Comparison of ENCODE assay signal across 8 mouse cellular contexts in genomic region chr4:106622030-106622493, GRCm38 (mm10). TPM values are rescaled to one million over a fixed set of nuclear protein-coding genes. Genes with fewer than 3 reads are reported as not detected.
A peak's percentile ranks its signal among the peaks of the same experiment; 100 is the strongest.
DNase-seq lines count a peak whose midpoint lies in the region; ATAC-seq and TF ChIP-seq lines count a peak whose summit lies in the region.
"Had no signal": no experiment of that assay in that cellular context is flagged by ENCODE, and none has a peak within 500 bp of the region (broad histone marks: within the 10 kb centered on the region; RNA-seq: fewer than 3 reads in every experiment).

Gene Ttc22, plus strand, starts transcription at chr4:106622432.

- peaks cover 10% of the 10 kb centered on the region for H3K27me3 ChIP-seq in liver, adult 2 months (ENCODE audit: control insufficient read depth, insufficient read depth, low read length)
- H3K27me3 ChIP-seq in liver, embryonic 12.5 days (replicated peaks): peaks cover 83% of the 10 kb centered on the region
- peaks cover 31% of the 10 kb centered on the region for H3K27me3 ChIP-seq in hindbrain, embryonic 14.5 days (ENCODE audit: control insufficient read depth, insufficient read depth, low read length)
- H3K27me3 ChIP-seq in stomach, embryonic 16.5 days (ENCODE audit: control insufficient read depth, insufficient read depth, low read length): peaks cover 18% of the 10 kb centered on the region; the same call in 1 of the 2 replicates

- TF ChIP-seq CTCF in liver, adult 2 months (IDR thresholded peaks at IDR 0.05; ENCODE audit: low read depth, low read length): no peak

- no peak within 1 kb of the TSS for H3K27ac ChIP-seq in liver, adult 2 months (replicated peaks; ENCODE audit: insufficient read depth, low read depth, low read length)
- no peak within 1 kb of the TSS for H3K27ac ChIP-seq in liver, embryonic 12.5 days
- no peak within 1 kb of the TSS for H3K27ac ChIP-seq in hindbrain, embryonic 14.5 days
- peak within 1 kb of the TSS; percentile 81 for H3K27ac ChIP-seq in stomach, embryonic 16.5 days (ENCODE audit: low read length)
- H3K27ac ChIP-seq: midbrain, embryonic 12.5 days had no signal

- H3K9me3 ChIP-seq in liver, embryonic 12.5 days (replicated peaks): no peaks in the 10 kb centered on the region
- no peaks in the 10 kb centered on the region for H3K9me3 ChIP-seq in hindbrain, embryonic 14.5 days (ENCODE audit: control insufficient read depth, low read length)
- H3K9me3 ChIP-seq in stomach, embryonic 16.5 days (replicated peaks; ENCODE audit: control insufficient read depth, low read length): no peaks in the 10 kb centered on the region
- H3K9me3 ChIP-seq: midbrain, embryonic 12.5 days had no signal

- TF ChIP-seq POLR2A in liver, adult 2 months (IDR thresholded peaks at IDR 0.05; ENCODE audit: extremely low read depth, insufficient read depth, low read length): no peak

- no peak within 1 kb of the TSS for H3K4me2 ChIP-seq in liver, embryonic 12.5 days
- H3K4me2 ChIP-seq in hindbrain, embryonic 14.5 days (replicated peaks): peak within 1 kb of the TSS; percentile 6
- H3K4me2 ChIP-seq in stomach, embryonic 16.5 days (ENCODE audit: low read depth, low read length): peak within 1 kb of the TSS; percentile 57
- H3K4me2 ChIP-seq: midbrain, embryonic 12.5 days had no signal

- H3K79me2 ChIP-seq in liver, adult 2 months (ENCODE audit: control insufficient read depth, insufficient read depth, low read length): no peaks in the 10 kb centered on the region

- H3K4me1 ChIP-seq in liver, adult 2 months (ENCODE audit: control insufficient read depth, insufficient read depth, low read length): 0 out of 2 replicates have a peak, but pooled peaks cover 3% of the 10 kb centered on the region
- H3K4me1 ChIP-seq in liver, embryonic 12.5 days: peaks cover 10% of the 10 kb centered on the region
- H3K4me1 ChIP-seq in hindbrain, embryonic 14.5 days (replicated peaks; ENCODE audit: control insufficient read depth, insufficient read depth, low read length): peaks cover 3% of the 10 kb centered on the region; the same call in 1 of the 2 replicates
- H3K4me1 ChIP-seq in stomach, embryonic 16.5 days (ENCODE audit: control insufficient read depth, insufficient read depth, low read length): peaks cover 4% of the 10 kb centered on the region

- DNase-seq in liver, adult 2 months (ENCODE audit: extremely low read depth, low read depth, low spot score): peak; percentile 16
- no peak for DNase-seq in hindbrain, embryonic 14.5 days (ENCODE audit: low spot score)
- DNase-seq in large intestine, adult 2 months (ENCODE audit: low read depth, low spot score): peak; percentile 54
- no peak for DNase-seq in yolk sac, embryonic 10.5 days (ENCODE audit: low spot score)
- no peak for DNase-seq in thymus, adult 18-20 months

- no peak within 1 kb of the TSS for H3K9ac ChIP-seq in liver, adult 2 months (ENCODE audit: low read depth, low read length)
- no peak within 1 kb of the TSS for H3K9ac ChIP-seq in liver, embryonic 12.5 days
- no peak within 1 kb of the TSS for H3K9ac ChIP-seq in hindbrain, embryonic 14.5 days
- H3K9ac ChIP-seq in stomach, embryonic 16.5 days (ENCODE audit: low read length): peak within 1 kb of the TSS; percentile 60
- H3K9ac ChIP-seq: midbrain, embryonic 12.5 days had no signal

- no peak within 1 kb of the TSS; the same call in 1 of the 2 replicates for H3K4me3 ChIP-seq in liver, adult 2 months (ENCODE audit: insufficient read depth, low read depth, low read length)
- H3K4me3 ChIP-seq in liver, embryonic 12.5 days: no peak within 1 kb of the TSS
- no peak within 1 kb of the TSS for H3K4me3 ChIP-seq in hindbrain, embryonic 14.5 days (replicated peaks; ENCODE audit: low read length)
- H3K4me3 ChIP-seq in stomach, embryonic 16.5 days (replicated peaks; ENCODE audit: low read length): peak within 1 kb of the TSS; percentile 47
- H3K4me3 ChIP-seq: midbrain, embryonic 12.5 days had no signal

- no peak for ATAC-seq in liver, embryonic 12.5 days
- no peak for ATAC-seq in hindbrain, embryonic 14.5 days (ENCODE audit: low FRiP score)
- ATAC-seq in stomach, embryonic 16.5 days (ENCODE audit: insufficient read depth, low FRiP score): peak; percentile 84

- 12% methylated on average over 16 of the region's 16 CpGs for WGBS in liver, adult 2 months
- 22% methylated on average over 16 of the region's 16 CpGs for WGBS in liver, embryonic 12.5 days (ENCODE audit: insufficient replicate concordance)
- 25% methylated on average over 16 of the region's 16 CpGs for WGBS in hindbrain, embryonic 14.5 days
- WGBS in large intestine, adult 2 months: 15% methylated on average over 16 of the region's 16 CpGs
- WGBS in stomach, embryonic 16.5 days: 18% methylated on average over 16 of the region's 16 CpGs

- no peaks in the 10 kb centered on the region for H3K36me3 ChIP-seq in liver, adult 2 months (ENCODE audit: control insufficient read depth, insufficient read depth, low read length)
- H3K36me3 ChIP-seq in liver, embryonic 12.5 days: no peaks in the 10 kb centered on the region
- H3K36me3 ChIP-seq in hindbrain, embryonic 14.5 days (replicated peaks; ENCODE audit: control insufficient read depth, insufficient read depth): no peaks in the 10 kb centered on the region
- no peaks in the 10 kb centered on the region for H3K36me3 ChIP-seq in stomach, embryonic 16.5 days (ENCODE audit: control insufficient read depth, insufficient read depth, low read length)
- H3K36me3 ChIP-seq: midbrain, embryonic 12.5 days had no signal

RNA-seq across cellular contexts. Expression of gene Ttc22, which starts in this region (rescaled TPM):
- total RNA-seq in liver, adult 2 months (2014; rRNA removed): 0.09 TPM in 1 of 2 replicates, not detected in the other
- not detected in 2 replicates for polyA plus RNA-seq in liver, adult 2 months (2012; rRNA removed)
- polyA plus RNA-seq in liver, embryonic 12.5 days (2016; fragmentation: Nextera tagmentation; extraction: Ambion mirVana): 0.05 and 0.07 TPM in 2 replicates
- 1.6 and 1.9 TPM in 2 replicates for polyA plus RNA-seq in hindbrain, embryonic 14.5 days (2014; fragmentation: Nextera tagmentation; extraction: Ambion mirVana)
- 65.8 and 88.4 TPM in 2 replicates for polyA plus RNA-seq in large intestine, adult 2 months (2012; rRNA removed)
- 12.6 and 15.3 TPM in 2 replicates for polyA plus RNA-seq in stomach, embryonic 16.5 days (2015; fragmentation: Nextera tagmentation; extraction: Ambion mirVana)

Comparison
In these comparisons a context has a peak if more than half of its experiments do, and no peak if none do; other contexts are left out.
1. Peak in DNase-seq in liver, adult 2 months; RNA of the gene not detected or under 1 TPM.